Mouse (Mus musculus) kidney, postnatal 4 days (tissue): ENCODE measurements around the gene Ntn1.

ENCODE experiments used
- DNase-seq, 2 experiments: peaks; one replicate each; pipeline ENCODE4 v3.0.0; 2021; ENCODE audit warnings: mixed read lengths in 2 of 2

The Ntn1 gene

GRCm38 (mm10) chr11:68209506-68209905 lies 191.1 kb downstream of the Ntn1 start:
- DNase-seq = no peak

- DNase-seq = no peak
These were observed 192.0 kb downstream of the Ntn1 start for GRCm38 (mm10) chr11:68208582-68208981.

GRCm38 (mm10) chr11:68208023-68208422 lies 192.6 kb downstream of the Ntn1 start:
- DNase-seq = no peak

GRCm38 (mm10) chr11:68205572-68206229 lies 194.9 kb downstream of the Ntn1 start:
- no peak for DNase-seq

GRCm38 (mm10) chr11:68204407-68204806 lies 196.2 kb downstream of the Ntn1 start:
- DNase-seq = no peak

GRCm38 (mm10) chr11:68203658-68204315 lies 196.8 kb downstream of the Ntn1 start:
- no peak for DNase-seq

- DNase-seq = no peak
These were observed 198.1 kb downstream of the Ntn1 start for GRCm38 (mm10) chr11:68202561-68202960.

GRCm38 (mm10) chr11:68201811-68202459 lies 198.7 kb downstream of the Ntn1 start:
- DNase-seq = no peak

GRCm38 (mm10) chr11:68201063-68201462 lies 199.6 kb downstream of the Ntn1 start:
- no peak for DNase-seq

- DNase-seq = no peak
These were observed 200.1 kb downstream of the Ntn1 start for GRCm38 (mm10) chr11:68200500-68200899.

- DNase-seq = peak; percentile 58 to 70
These were observed 200.7 kb downstream of the Ntn1 start for GRCm38 (mm10) chr11:68199801-68200423.

GRCm38 (mm10) chr11:68199103-68199502 lies 201.5 kb downstream of the Ntn1 start:
- no peak for DNase-seq

- no peak for DNase-seq
These were observed 201.9 kb downstream of the Ntn1 start for GRCm38 (mm10) chr11:68198696-68199095.

- DNase-seq = no peak
These were observed 203.2 kb downstream of the Ntn1 start for GRCm38 (mm10) chr11:68197471-68197870.

GRCm38 (mm10) chr11:68196566-68196965 lies 204.1 kb downstream of the Ntn1 start:
- DNase-seq = no peak

GRCm38 (mm10) chr11:68195693-68196176 lies 204.9 kb downstream of the Ntn1 start:
- DNase-seq = no peak

- no peak for DNase-seq
These were observed 205.5 kb downstream of the Ntn1 start for GRCm38 (mm10) chr11:68195168-68195567.

GRCm38 (mm10) chr11:68190849-68191248 lies 209.8 kb downstream of the Ntn1 start:
- DNase-seq = no peak

GRCm38 (mm10) chr11:68188695-68189201 lies 211.9 kb downstream of the Ntn1 start:
- DNase-seq = peak; percentile 53 to 67

GRCm38 (mm10) chr11:68187242-68187641 lies 213.4 kb downstream of the Ntn1 start:
- no peak for DNase-seq

GRCm38 (mm10) chr11:68185647-68186046 lies 215.0 kb downstream of the Ntn1 start:
- no peak for DNase-seq

GRCm38 (mm10) chr11:68177415-68177814 lies 223.2 kb downstream of the Ntn1 start:
- DNase-seq = no peak

GRCm38 (mm10) chr11:68176550-68176949 lies 224.1 kb downstream of the Ntn1 start:
- DNase-seq = no peak
